Mouse (Mus musculus) layer of hippocampus, adult 8-10 months (tissue): ENCODE results near the gene Hist2h3c2. TPM values are rescaled to one million over a fixed set of nuclear protein-coding genes. Genes with fewer than 3 reads are reported as not detected.
"Not testable (repeated sequence)": the region's sequence is repeated elsewhere in the genome, so short reads cannot be mapped to it uniquely, and the experiment has no call there.

ENCODE experiments used
- DNase-seq, 2 experiments: peaks; one replicate each; pipeline ENCODE4 v3.0.0; 2022; ENCODE audit warnings: low spot score in 2 of 2
- total RNA-seq, 4 experiments: library from RNA; stranded (reverse); gene quantifications; 2 replicates each; pipeline ENCODE4 v1.2.4; 2022

The Hist2h3c2 gene
- total RNA-seq, 4 experiments from 2014 or later = 6.1 to 7.7 (median 6.7) TPM

- no peak for DNase-seq
Observed at GRCm38 (mm10) chr3:96236834-96237334, 2.0 kb downstream of the Hist2h3c2 start.

GRCm38 (mm10) chr3:96235836-96236235 is 3.1 kb downstream of the Hist2h3c2 start:
- DNase-seq = no peak

DNA sequence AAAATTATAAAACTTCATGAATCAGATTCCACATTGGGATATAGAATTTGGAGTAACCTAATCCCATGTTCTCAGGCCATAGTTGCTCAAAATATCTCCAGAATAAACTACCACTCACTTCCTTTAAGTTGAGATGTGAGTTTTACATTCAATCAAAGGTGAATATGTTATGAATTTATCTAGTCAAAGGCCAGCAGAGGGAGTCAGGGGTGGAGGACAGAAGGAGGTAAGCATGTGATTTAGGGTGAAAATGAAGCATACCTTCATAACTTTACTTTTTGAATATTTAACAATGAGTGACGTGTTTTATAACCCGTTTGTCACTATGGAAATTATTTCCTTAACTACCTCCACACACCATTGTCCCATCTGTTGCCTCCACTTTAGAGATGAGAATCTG is 4.0 kb downstream of the Hist2h3c2 start:
- DNase-seq = no peak

GRCm38 (mm10) chr3:96231758-96232120 is 7.2 kb downstream of the Hist2h3c2 start:
- DNase-seq = no peak

- DNase-seq = no peak
Observed at GRCm38 (mm10) chr3:96230910-96231757, 7.8 kb downstream of the Hist2h3c2 start.

- no peak for DNase-seq
Observed at GRCm38 (mm10) chr3:96230404-96230803, 8.5 kb downstream of the Hist2h3c2 start.

GRCm38 (mm10) chr3:96228828-96229227 is 10.1 kb downstream of the Hist2h3c2 start:
- DNase-seq = no peak

DNA sequence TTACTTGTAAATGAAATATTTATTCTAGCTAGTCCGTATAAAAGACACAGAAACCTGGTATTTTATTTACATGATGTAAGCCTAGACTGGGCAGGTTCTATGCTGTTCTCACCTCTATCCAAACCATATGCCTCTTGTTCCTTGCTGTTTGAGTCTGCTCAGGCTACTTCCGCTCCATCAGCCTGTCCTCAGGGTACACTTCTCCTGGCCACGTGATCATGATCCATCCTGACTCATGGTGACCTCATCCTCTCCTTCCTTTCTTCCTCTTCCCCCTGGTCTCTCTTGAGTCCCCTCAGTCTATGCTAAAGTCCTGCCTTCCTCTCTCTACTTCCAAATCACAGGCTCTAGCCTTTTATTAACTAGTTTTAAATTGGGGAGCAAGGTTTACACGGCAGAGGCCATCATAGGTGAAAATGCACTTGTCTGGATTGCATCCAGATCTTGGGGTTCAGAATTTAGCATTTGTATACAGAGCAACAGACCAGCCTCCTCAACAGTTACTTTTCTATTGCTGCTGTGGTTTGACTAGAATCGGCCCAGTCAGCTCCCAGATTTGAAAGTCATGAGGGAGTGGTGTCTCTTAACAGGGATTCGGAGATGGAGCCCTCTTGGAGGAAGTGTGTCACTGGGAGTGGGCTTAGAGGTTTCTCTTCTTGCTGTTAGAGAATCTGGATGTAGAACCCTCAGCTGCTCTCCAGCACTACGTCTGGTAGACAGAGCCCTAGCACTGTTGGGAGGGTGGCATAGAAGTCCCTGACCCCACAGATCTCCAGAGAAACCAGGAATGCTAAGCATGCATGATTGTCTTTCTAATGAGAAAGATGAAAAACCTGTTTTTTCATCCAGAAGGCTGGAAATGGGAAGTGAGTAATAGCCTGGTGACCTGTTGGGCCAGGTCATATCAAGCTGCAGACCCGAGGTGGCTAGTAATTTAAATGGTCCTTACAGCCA is 12.0 kb downstream of the Hist2h3c2 start:
- no peak for DNase-seq

DNA sequence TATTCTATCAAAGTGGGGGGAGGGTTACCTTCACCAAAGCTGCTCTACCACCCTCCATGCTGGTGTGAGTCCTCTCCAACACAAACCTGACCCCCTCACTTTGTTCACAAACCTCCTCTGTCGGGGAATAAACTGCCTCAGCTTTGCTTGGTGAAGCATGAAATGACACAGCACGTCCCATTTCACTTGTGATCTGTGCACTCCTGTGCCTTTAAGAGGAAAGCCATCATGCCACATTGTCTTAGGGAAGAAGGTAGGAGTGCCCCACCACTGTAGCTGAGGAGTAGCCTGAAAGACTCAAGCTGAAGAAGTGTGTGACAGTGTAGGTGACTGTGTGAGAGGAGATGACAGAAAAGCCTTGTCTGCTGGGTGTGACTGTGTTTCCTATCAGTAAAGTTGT is 13.5 kb downstream of the Hist2h3c2 start:
- no peak for DNase-seq

GRCm38 (mm10) chr3:96222774-96223173 is 16.2 kb downstream of the Hist2h3c2 start:
- DNase-seq = no peak

GRCm38 (mm10) chr3:96221640-96222038 is 17.3 kb downstream of the Hist2h3c2 start:
- no peak for DNase-seq

- peak; percentile 92 for DNase-seq
Observed at GRCm38 (mm10) chr3:96220765-96221639, 17.9 kb downstream of the Hist2h3c2 start, which contains the start of the genes Hist2h2ac and Hist2h2be. Gene Hist2h2ac (minus strand): TSS chr3:96220880. Gene Hist2h2be (plus strand): TSS chr3:96221119.

GRCm38 (mm10) chr3:96220131-96220764 is 18.7 kb downstream of the Hist2h3c2 start:
- not testable (repeated sequence) for DNase-seq

- peak; percentile 74 to 82 for DNase-seq
Observed at GRCm38 (mm10) chr3:96219661-96220130, 19.2 kb downstream of the Hist2h3c2 start, which contains the start of the genes Bola1 and Hist2h2ab. Gene Bola1 (minus strand): TSS chr3:96219709. Gene Hist2h2ab (plus strand): TSS chr3:96219865.

- no peak for DNase-seq
Observed at GRCm38 (mm10) chr3:96219191-96219641, 19.7 kb downstream of the Hist2h3c2 start.

DNA sequence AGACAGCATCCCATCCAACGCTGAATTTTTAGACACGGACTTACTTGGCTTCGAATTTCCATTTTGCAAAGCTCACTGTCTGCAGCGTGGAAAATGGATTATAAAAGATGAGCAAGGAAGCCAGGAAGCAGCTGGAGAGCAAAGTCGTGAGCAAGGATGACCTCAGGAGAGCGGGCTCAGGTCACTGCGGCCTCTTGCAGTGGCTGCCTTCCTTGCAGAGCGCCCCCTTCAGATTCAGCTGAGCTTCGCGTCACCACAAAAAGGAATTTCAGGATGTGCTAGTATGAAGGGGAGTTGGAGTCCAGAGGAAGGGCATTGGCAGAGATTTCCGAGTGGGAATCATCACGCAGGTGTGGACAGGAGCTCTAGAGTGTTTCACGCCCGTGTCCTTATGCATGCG is 29.7 kb downstream of the Hist2h3c2 start:
- DNase-seq = no peak

DNA sequence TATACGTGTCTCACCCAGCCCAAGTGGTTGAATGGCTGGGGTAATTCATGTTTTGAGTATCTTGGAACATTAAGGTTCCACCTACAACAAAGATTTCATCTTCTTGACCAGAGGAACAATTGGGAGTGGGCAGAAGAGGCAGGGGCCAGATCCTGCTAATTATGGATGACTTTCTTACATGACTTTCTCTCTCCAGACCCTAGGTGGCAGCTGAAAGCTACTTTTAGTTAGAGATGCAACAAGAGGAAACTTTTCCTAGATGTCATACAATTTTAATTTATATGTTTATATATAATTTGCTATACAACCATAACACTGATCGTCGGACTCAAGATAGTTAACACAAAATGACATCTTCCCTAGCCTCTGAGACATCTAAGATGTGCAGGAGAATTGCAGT is 31.1 kb downstream of the Hist2h3c2 start:
- no peak for DNase-seq

- DNase-seq = no peak
Observed at GRCm38 (mm10) chr3:96199731-96200130, 39.2 kb downstream of the Hist2h3c2 start.

- DNase-seq = not testable (repeated sequence)
Observed at GRCm38 (mm10) chr3:96198601-96199251, 40.2 kb downstream of the Hist2h3c2 start.
